Mouse (Mus musculus): ENCODE results near the gene Ccdc33. TPM values are rescaled to one million over a fixed set of nuclear protein-coding genes. Genes with fewer than 3 reads are reported as not detected.
A peak's percentile ranks its signal among the peaks of the same experiment; 100 is the strongest.

Gene Ccdc33
- polyA plus RNA-seq, 1 experiment from 2014 or later, result 0.17 TPM

GRCm38 (mm10) chr9:57995282-57995681, 123.3 kb downstream of the Ccdc33 start:
- no peaks in the 10 kb centered on the region for H3K36me3 ChIP-seq (ENCODE audit: control insufficient read depth, insufficient read depth, low read length)
- H3K27ac ChIP-seq (replicated peaks; ENCODE audit: low read depth, low read length), result no peak overlapping the region
- no peak overlapping the region for H3K4me2 ChIP-seq (ENCODE audit: low read depth, severe bottlenecking)
- ATAC-seq (ENCODE audit: insufficient number of reproducible peaks, low FRiP score, low TSS enrichment, low read depth) (no peak), DNase-seq (ENCODE audit: low spot score) (peak; percentile 64)
- 35% methylated on average over 4 of the region's 4 CpGs for WGBS
- no peaks in the 10 kb centered on the region for H3K9me3 ChIP-seq (ENCODE audit: control insufficient read depth, low read length)
- no peak overlapping the region for H3K4me3 ChIP-seq (ENCODE audit: low read depth, low read length)
- peaks cover 21% of the 10 kb centered on the region for H3K4me1 ChIP-seq (ENCODE audit: control insufficient read depth, insufficient read depth, low read length)
- peaks cover 6% of the 10 kb centered on the region; the same call in 1 of the 2 replicates for H3K27me3 ChIP-seq (ENCODE audit: control insufficient read depth, insufficient read depth, low read length)
- H3K9ac ChIP-seq (ENCODE audit: low read length), result no peak overlapping the region

DNA sequence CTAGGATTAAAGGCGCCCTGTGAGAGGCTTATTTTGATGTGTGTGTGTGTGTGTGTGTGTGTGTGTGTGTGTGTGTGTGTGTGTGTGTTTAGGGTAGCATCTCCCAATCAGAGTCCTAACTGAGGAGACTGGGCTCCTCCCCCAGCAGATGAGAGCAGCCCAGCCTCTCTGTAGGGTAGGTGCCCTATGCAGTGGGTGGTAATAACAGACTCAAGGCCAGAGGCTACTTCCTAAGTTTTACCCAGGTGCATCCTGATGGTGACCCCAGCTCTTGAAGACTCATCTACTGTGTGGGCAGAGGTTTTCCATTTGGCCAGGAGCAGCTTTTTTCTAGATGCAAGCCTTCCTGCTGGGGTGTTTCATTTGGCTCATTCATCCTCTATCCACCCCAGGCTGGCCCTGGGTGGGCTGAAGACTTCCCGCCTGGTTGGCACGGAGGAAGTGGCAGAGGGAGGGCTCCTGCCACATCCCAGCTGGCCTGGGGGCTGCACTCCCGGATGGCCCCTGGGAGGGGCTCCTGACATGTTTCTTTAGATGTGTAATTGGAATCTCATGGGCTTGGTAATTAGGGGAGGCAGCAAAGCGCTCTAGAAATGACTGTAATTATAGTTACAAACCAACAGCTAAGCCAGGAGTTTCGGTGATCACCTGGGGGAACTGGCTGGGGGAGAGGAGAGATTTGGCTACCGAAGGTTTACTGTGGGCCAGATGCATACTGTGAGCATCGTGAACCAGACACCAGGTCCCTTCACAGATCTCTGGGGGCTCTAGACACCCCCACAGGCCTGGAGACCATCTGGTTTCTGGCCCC, 125.6 kb downstream of the Ccdc33 start:
- Histone ChIP-seq H3K36me3 (ENCODE audit: control insufficient read depth, insufficient read depth, low read length) (no peaks in the 10 kb centered on the region), H3K9me3 (ENCODE audit: control insufficient read depth, low read length) (no peaks in the 10 kb centered on the region), H3K4me1 (ENCODE audit: control insufficient read depth, insufficient read depth, low read length) (peaks cover 19% of the 10 kb centered on the region), H3K4me3 (ENCODE audit: low read depth, low read length) (no peak overlapping the region), H3K27me3 (ENCODE audit: control insufficient read depth, insufficient read depth, low read length) (peaks cover 5% of the 10 kb centered on the region; the same call in 1 of the 2 replicates), H3K4me2 (ENCODE audit: low read depth, severe bottlenecking) (no peak overlapping the region), H3K9ac (ENCODE audit: low read length) (no peak overlapping the region), H3K27ac (replicated peaks; ENCODE audit: low read depth, low read length) (no peak overlapping the region)
- 17% methylated on average over 8 of the region's 8 CpGs for WGBS
- ATAC-seq (ENCODE audit: insufficient number of reproducible peaks, low FRiP score, low TSS enrichment, low read depth) (no peak), DNase-seq (ENCODE audit: low spot score) (no peak)

GRCm38 (mm10) chr9:57992060-57992459, 126.6 kb downstream of the Ccdc33 start:
- H3K27me3 ChIP-seq (ENCODE audit: control insufficient read depth, insufficient read depth, low read length), result no peaks in the 10 kb centered on the region
- H3K9me3 ChIP-seq (ENCODE audit: control insufficient read depth, low read length), result no peaks in the 10 kb centered on the region
- H3K4me3 ChIP-seq (ENCODE audit: low read depth, low read length), result no peak overlapping the region
- ATAC-seq (ENCODE audit: insufficient number of reproducible peaks, low FRiP score, low TSS enrichment, low read depth) (no peak), DNase-seq (ENCODE audit: low spot score) (no peak)
- H3K9ac ChIP-seq (ENCODE audit: low read length), result no peak overlapping the region
- H3K36me3 ChIP-seq (ENCODE audit: control insufficient read depth, insufficient read depth, low read length), result no peaks in the 10 kb centered on the region
- H3K4me1 ChIP-seq (ENCODE audit: control insufficient read depth, insufficient read depth, low read length), result peaks cover 15% of the 10 kb centered on the region
- H3K27ac ChIP-seq (replicated peaks; ENCODE audit: low read depth, low read length), result no peak overlapping the region
- 88% methylated on average over 3 of the region's 3 CpGs for WGBS
- no peak overlapping the region for H3K4me2 ChIP-seq (ENCODE audit: low read depth, severe bottlenecking)

- Histone ChIP-seq H3K36me3 (ENCODE audit: control insufficient read depth, insufficient read depth, low read length) (no peaks in the 10 kb centered on the region), H3K27me3 (ENCODE audit: control insufficient read depth, insufficient read depth, low read length) (no peaks in the 10 kb centered on the region), H3K4me1 (ENCODE audit: control insufficient read depth, insufficient read depth, low read length) (peaks cover 15% of the 10 kb centered on the region), H3K9me3 (ENCODE audit: control insufficient read depth, low read length) (no peaks in the 10 kb centered on the region), H3K4me2 (ENCODE audit: low read depth, severe bottlenecking) (no peak overlapping the region), H3K27ac (replicated peaks; ENCODE audit: low read depth, low read length) (no peak overlapping the region), H3K9ac (ENCODE audit: low read length) (no peak overlapping the region), H3K4me3 (ENCODE audit: low read depth, low read length) (no peak overlapping the region)
- 42% methylated on average over 10 of the region's 10 CpGs for WGBS
- DNase-seq (ENCODE audit: low spot score) (peak; percentile 42), ATAC-seq (ENCODE audit: insufficient number of reproducible peaks, low FRiP score, low TSS enrichment, low read depth) (no peak)
These were observed 128.0 kb downstream of the Ccdc33 start for GRCm38 (mm10) chr9:57990438-57991110.

DNA sequence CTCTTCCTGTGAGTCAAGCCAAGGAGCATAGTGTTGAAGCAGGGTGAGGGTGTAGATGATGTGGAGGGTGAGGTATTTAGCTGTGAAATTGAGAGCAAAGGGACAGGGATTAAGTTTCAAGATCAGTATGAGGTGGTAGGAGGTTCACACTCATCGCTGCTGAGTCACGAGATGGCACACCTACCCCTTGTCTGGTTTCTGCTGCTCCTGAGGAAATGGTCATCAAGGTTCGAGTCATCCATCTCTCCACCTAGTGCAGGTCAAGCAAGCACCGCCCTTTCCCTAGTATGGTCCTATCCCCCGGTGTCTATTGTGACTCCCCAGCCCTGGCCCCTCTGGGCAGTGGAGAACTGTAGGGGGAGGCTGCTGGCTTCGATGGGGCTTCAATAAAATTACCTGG, 129.3 kb downstream of the Ccdc33 start:
- no peak overlapping the region for H3K9ac ChIP-seq (ENCODE audit: low read length)
- no peaks in the 10 kb centered on the region for H3K36me3 ChIP-seq (ENCODE audit: control insufficient read depth, insufficient read depth, low read length)
- H3K4me1 ChIP-seq (ENCODE audit: control insufficient read depth, insufficient read depth, low read length), result peaks cover 15% of the 10 kb centered on the region
- no peaks in the 10 kb centered on the region for H3K27me3 ChIP-seq (ENCODE audit: control insufficient read depth, insufficient read depth, low read length)
- WGBS, result 81% methylated on average over 6 of the region's 6 CpGs
- H3K27ac ChIP-seq (replicated peaks; ENCODE audit: low read depth, low read length), result no peak overlapping the region
- no peaks in the 10 kb centered on the region for H3K9me3 ChIP-seq (ENCODE audit: control insufficient read depth, low read length)
- DNase-seq (ENCODE audit: low spot score) (no peak), ATAC-seq (ENCODE audit: insufficient number of reproducible peaks, low FRiP score, low TSS enrichment, low read depth) (no peak)
- no peak overlapping the region for H3K4me2 ChIP-seq (ENCODE audit: low read depth, severe bottlenecking)
- no peak overlapping the region for H3K4me3 ChIP-seq (ENCODE audit: low read depth, low read length)

- WGBS, result 87% methylated on average over 2 of the region's 2 CpGs
- no peak overlapping the region for H3K9ac ChIP-seq (ENCODE audit: low read length)
- no peaks in the 10 kb centered on the region for H3K27me3 ChIP-seq (ENCODE audit: control insufficient read depth, insufficient read depth, low read length)
- no peak overlapping the region for H3K27ac ChIP-seq (replicated peaks; ENCODE audit: low read depth, low read length)
- H3K36me3 ChIP-seq (ENCODE audit: control insufficient read depth, insufficient read depth, low read length), result no peaks in the 10 kb centered on the region
- no peak overlapping the region for H3K4me2 ChIP-seq (ENCODE audit: low read depth, severe bottlenecking)
- no peak for DNase-seq (ENCODE audit: low spot score)
- no peak for ATAC-seq (ENCODE audit: insufficient number of reproducible peaks, low FRiP score, low TSS enrichment, low read depth)
- H3K4me1 ChIP-seq (ENCODE audit: control insufficient read depth, insufficient read depth, low read length), result peaks cover 3% of the 10 kb centered on the region
- no peak overlapping the region for H3K4me3 ChIP-seq (ENCODE audit: low read depth, low read length)
- H3K9me3 ChIP-seq (ENCODE audit: control insufficient read depth, low read length), result no peaks in the 10 kb centered on the region
These were observed 130.5 kb downstream of the Ccdc33 start for GRCm38 (mm10) chr9:57988098-57988497.

- no peaks in the 10 kb centered on the region for H3K27me3 ChIP-seq (ENCODE audit: control insufficient read depth, insufficient read depth, low read length)
- H3K4me1 ChIP-seq (ENCODE audit: control insufficient read depth, insufficient read depth, low read length), result no peaks in the 10 kb centered on the region
- ATAC-seq (ENCODE audit: insufficient number of reproducible peaks, low FRiP score, low TSS enrichment, low read depth), result no peak
- WGBS, result 74% methylated on average over 7 of the region's 7 CpGs
- no peak overlapping the region for H3K27ac ChIP-seq (replicated peaks; ENCODE audit: low read depth, low read length)
- H3K9me3 ChIP-seq (ENCODE audit: control insufficient read depth, low read length), result no peaks in the 10 kb centered on the region
- no peaks in the 10 kb centered on the region for H3K36me3 ChIP-seq (ENCODE audit: control insufficient read depth, insufficient read depth, low read length)
- H3K9ac ChIP-seq (ENCODE audit: low read length), result no peak overlapping the region
- H3K4me3 ChIP-seq (ENCODE audit: low read depth, low read length), result no peak overlapping the region
- H3K4me2 ChIP-seq (ENCODE audit: low read depth, severe bottlenecking), result no peak overlapping the region
- DNase-seq (ENCODE audit: low spot score), result no peak
These were observed 132.3 kb downstream of the Ccdc33 start for GRCm38 (mm10) chr9:57986293-57986692.

DNA sequence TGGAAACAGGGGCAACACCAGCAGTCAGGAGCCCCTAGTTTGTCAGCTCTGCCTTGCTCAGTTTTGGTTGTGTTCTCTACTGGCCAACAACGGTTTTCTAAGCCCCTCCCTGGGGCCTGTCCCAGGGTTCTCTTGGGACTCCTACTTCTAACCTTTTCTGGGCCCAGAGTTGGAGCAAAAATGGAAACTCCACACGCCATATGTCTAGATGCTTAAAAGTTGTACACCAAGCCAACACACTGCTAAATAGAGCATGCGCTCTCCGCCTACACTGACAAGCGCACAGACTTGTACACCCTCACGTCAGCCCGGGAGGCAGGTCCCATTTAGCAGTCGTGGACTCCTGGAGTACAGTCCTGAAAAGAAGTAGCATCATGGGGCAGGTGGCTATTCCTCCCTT, 133.3 kb downstream of the Ccdc33 start:
- H3K27ac ChIP-seq (replicated peaks; ENCODE audit: low read depth, low read length), result no peak overlapping the region
- no peaks in the 10 kb centered on the region for H3K36me3 ChIP-seq (ENCODE audit: control insufficient read depth, insufficient read depth, low read length)

More for the DNA sequence above, 133.3 kb downstream of the Ccdc33 start:
- no peaks in the 10 kb centered on the region for H3K9me3 ChIP-seq (ENCODE audit: control insufficient read depth, low read length)
- H3K4me1 ChIP-seq (ENCODE audit: control insufficient read depth, insufficient read depth, low read length), result no peaks in the 10 kb centered on the region
- no peak for DNase-seq (ENCODE audit: low spot score)
- WGBS, result 94% methylated on average over 8 of the region's 8 CpGs
- no peak overlapping the region for H3K4me3 ChIP-seq (ENCODE audit: low read depth, low read length)
- ATAC-seq (ENCODE audit: insufficient number of reproducible peaks, low FRiP score, low TSS enrichment, low read depth), result no peak
- no peaks in the 10 kb centered on the region for H3K27me3 ChIP-seq (ENCODE audit: control insufficient read depth, insufficient read depth, low read length)
- H3K4me2 ChIP-seq (ENCODE audit: low read depth, severe bottlenecking), result no peak overlapping the region
- H3K9ac ChIP-seq (ENCODE audit: low read length), result no peak overlapping the region
